In the genomic region with DNA sequence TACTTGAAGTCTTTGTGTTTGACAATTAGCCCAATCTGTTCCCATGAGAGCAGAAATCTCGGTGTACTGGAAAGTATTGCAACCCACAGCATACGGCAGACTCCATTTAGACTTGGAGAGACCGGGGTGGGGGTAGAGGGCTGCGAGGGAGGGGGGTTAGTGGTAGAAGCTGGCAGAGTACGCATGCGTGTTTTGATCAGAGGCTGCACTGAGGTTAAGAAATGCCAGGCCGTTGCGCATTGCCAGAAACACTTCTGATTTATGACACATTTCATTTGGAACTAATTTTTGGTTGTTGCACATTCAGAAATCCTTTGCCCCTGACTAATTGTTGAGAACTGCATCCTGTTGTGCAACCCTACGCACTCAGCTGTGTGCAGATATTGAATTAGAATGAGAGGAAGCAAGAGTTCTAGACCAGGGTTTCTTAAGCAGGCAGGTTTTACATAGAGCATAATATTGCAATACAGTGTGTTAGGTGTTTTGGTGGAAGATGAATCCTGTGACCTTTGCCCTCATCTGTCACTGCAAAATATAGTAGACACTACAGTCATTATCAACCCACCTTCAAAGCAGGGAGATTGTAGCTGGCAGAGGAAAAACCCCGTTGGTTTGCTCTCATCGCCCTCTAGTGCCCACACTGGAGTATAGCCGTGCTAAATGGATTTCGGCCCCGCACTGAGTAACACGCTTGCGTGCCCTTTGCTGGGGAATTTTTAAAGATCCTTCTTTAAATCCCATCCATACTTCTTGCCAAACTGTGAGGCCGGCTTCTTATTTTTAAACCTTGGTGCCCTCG, we compare ENCODE assay signal across 1 mouse cellular context.
A peak's percentile ranks its signal among the peaks of the same experiment; 100 is the strongest.
TF ChIP-seq lines count a peak whose summit lies in the region.

No protein-coding gene starts in this region.

TF ChIP-seq in C2C12, 6 proteins besides CTCF, POLR2A, EP300 and RAD21:
- TF ChIP-seq MYOG (IDR thresholded peaks at IDR 0.05; ENCODE audit: control insufficient read depth, extremely low read depth, insufficient read length), result no peak
- TF ChIP-seq CEBPB (IDR thresholded peaks at IDR 0.05; ENCODE audit: low read depth), result peak; percentile 84
- no peak for TF ChIP-seq USF1 (IDR thresholded peaks at IDR 0.05; ENCODE audit: low read depth)
